Mouse (Mus musculus): ENCODE measurements around the gene Kif2a.
"Not testable (repeated sequence)": the region's sequence is repeated elsewhere in the genome, so short reads cannot be mapped to it uniquely, and the experiment has no call there.

Kif2a gene

GRCm38 (mm10) chr13:107022266-107023171 is 593 bp upstream of the Kif2a start:
- DNase-seq (ENCODE audit: low spot score in 2 of 2): peak; percentile 38 to 58

- no peak for DNase-seq (ENCODE audit: low spot score in 2 of 2)
These were observed 2.5 kb downstream of the Kif2a start for GRCm38 (mm10) chr13:107019443-107019842.

DNA sequence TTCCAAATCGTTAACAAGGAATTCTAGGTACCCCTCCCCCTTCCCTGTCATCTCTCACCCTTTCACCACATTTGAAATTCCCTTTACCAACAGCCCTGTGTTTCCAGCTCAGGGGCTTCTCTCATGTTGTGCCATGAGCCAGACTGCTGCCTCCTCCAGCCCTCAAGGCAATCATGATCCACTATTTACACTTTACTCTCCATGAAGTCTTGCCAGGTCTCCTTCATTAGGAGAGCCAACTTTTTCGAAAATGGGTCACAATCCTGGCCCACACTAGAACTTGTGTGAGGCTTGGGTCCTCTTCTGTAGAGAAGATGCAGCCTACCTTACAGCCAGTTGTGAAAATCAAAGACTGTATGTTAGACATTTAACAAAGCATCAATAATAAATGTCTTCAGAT is 8.0 kb downstream of the Kif2a start:
- no peak for DNase-seq (ENCODE audit: low spot score in 2 of 2)

- DNase-seq (ENCODE audit: low spot score in 2 of 2): no peak
These were observed 10.3 kb downstream of the Kif2a start for GRCm38 (mm10) chr13:107011618-107012017.

DNA sequence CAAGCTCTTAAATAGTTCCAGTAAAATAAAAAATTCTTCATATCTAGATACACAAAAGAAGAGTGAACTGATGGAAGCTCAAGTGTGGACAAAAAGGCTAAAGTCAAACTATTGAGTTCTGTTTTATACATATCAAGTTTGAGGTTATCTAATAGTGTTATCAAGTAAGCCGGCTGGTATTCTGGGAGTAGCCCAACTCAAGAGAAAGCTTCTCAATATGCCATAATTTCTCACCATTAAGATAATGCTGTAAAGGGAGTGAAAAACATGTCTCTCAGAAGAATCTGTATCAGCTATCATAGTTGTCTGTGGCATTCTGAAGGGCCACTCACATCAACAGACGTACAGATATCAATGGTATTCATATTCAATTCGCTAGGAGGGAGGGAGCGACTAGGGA is 13.8 kb downstream of the Kif2a start:
- DNase-seq (ENCODE audit: low spot score in 2 of 2): no peak

DNA sequence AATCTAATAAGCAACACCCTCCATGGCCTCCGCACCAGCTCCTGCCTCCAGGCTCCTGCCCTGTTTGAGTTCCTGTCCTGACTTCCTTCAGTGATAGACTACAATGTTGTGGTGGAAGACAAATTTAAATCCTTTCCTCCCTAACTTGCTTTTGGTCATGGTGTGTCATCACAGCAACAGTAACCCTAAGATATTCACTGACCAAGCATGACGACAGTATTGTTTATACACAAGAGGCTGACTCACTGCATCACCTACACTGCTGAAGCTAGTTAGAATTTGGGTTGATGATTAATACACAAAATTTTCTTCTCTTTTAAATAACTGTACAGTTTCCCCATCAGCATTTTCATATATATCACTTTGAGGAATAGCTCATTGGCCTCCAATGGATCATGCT is 18.7 kb downstream of the Kif2a start:
- DNase-seq (ENCODE audit: low spot score in 2 of 2): no peak

DNA sequence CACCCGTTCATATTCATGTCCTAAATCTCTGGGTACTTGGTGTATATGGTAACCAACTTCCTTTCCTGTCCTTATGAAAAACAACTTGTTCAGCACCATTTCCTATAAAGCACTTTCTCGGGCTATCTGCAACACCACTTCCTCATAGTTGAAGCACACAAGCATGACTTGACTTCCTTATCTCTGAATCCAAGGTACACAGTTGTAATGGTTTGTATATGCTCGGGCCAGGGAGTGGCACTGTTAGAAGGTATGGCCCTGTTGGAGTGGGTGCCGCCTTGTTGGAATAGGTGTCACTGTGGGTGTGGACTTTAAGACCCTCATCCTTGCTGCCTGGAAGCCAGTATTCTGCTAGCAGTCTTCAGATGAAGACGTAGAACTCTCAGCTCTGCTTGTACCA is 23.3 kb downstream of the Kif2a start:
- peak; percentile 16 to 36 for DNase-seq (ENCODE audit: low spot score in 2 of 2)

DNA sequence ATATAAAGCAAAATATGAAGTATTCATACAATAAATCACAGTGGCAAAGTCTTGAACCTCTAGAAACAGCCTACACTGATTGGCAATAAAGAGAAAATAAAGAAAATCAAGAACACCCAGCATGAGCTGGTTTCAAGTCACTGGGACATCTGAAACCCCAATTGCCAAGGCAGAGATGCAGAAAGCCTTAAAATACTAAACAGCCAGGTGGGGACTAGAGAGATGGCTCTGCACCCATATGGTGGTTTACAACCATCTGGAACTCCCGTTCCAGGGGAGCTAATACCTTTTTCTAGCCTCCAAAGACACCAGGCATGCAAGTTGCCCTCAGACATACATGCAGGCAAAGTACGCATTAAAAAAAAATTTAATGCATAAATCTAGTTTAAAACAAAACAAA is 23.9 kb downstream of the Kif2a start:
- no peak for DNase-seq (ENCODE audit: low spot score in 2 of 2)

DNA sequence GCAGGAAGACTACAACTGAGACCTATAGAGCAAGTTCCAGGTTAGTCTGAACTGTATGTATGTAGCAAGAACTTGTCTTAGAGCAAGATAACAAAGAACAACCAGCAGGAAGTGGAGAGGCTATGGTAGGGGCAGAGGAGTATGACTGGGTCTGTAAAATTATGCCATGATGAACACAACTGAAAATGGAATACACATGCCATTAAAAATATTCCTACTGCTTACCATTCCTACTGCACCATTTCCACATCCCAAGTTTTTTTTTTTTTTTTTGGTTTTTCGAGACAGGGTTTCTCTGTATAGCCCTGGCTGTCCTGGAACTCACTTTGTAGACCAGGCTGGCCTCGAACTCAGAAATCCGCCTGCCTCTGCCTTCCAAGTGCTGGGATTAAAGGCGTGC is 24.4 kb downstream of the Kif2a start:
- not testable (repeated sequence) for DNase-seq (ENCODE audit: low spot score in 2 of 2)

- DNase-seq (ENCODE audit: low spot score in 2 of 2): no peak
These were observed 25.0 kb downstream of the Kif2a start for GRCm38 (mm10) chr13:106996891-106997290.

DNA sequence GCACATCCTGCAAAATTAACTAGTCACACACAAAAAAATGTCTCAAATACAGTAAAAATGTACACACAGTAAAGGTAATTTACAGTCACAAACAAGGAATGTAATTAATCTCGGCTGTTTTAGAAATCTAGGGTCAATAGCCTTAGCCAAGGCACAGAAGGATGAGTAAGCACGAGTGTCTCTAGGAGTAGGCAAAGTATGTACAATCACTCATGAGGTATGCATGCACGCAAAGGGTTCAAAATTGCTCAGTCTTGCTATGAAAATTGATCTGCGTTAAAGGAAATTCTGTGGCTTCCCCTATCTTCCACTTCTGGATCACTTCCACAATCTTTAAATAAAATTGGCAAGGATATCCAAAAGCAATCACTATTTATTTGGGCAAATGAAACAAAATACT is 60.4 kb downstream of the Kif2a start:
- no peak for DNase-seq (ENCODE audit: low spot score in 2 of 2)

GRCm38 (mm10) chr13:106960557-106960956 is 61.4 kb downstream of the Kif2a start:
- DNase-seq (ENCODE audit: low spot score in 2 of 2): no peak

DNA sequence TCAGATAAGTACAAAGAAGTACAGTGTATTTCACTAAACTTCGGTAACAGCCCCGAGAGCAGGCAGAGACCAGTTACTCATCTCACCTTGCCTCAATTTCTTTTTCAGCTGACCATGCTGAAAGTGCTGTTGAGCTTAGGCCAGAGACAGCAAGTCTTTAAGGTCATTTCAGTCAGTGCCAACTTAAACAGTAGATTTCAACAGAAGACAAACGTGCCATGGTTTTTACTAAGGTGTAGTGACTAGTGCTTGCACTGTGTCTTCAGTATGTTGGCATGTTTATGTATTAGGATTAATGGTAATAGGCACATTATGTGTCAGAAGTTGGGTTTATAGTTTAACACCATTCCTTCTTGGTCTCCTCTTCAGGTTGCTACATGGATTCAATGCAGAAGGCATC is 63.6 kb downstream of the Kif2a start:
- no peak for DNase-seq (ENCODE audit: low spot score in 2 of 2)

DNA sequence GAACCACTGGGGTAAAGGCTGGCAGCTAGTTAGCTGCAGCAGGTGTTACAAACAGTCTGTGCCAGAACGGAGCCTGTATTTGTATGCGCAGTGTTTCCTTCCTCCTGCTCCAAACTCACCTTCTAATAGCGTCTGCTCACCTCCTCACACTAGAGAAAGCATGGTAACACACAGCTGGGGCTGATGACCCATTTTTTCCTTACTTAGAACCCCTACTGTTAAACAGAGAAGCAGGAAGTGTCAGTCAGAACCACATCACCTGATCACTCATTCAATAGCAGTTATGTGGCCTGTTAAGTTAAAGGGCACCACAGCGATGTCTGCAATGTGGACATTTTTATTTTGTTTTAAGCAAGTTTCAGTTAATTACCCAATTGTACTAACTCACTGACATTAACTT is 64.4 kb downstream of the Kif2a start:
- DNase-seq (ENCODE audit: low spot score in 2 of 2): no peak

DNA sequence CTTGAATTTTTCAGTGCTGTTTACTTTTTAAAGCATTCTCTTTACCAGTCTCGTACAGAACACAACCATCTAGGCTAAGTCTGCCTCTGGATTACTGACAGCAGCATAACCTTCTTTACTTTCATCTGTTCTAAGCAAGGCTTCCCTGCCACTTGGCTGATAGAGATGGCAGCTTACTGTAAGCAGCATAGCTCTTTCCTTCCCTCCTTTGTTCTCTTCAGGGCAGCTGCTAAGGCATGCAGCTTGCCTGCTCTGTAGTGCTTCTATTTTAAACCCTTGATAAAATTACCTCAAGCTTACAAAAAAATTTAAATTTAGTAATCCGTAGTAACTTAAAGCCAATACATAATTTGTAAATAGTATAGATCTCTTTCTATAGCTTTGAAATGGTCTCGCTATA is 67.0 kb downstream of the Kif2a start:
- no peak for DNase-seq (ENCODE audit: low spot score in 2 of 2)

- DNase-seq (ENCODE audit: low spot score in 2 of 2): no peak
These were observed 74.3 kb downstream of the Kif2a start for GRCm38 (mm10) chr13:106947583-106947982.

DNA sequence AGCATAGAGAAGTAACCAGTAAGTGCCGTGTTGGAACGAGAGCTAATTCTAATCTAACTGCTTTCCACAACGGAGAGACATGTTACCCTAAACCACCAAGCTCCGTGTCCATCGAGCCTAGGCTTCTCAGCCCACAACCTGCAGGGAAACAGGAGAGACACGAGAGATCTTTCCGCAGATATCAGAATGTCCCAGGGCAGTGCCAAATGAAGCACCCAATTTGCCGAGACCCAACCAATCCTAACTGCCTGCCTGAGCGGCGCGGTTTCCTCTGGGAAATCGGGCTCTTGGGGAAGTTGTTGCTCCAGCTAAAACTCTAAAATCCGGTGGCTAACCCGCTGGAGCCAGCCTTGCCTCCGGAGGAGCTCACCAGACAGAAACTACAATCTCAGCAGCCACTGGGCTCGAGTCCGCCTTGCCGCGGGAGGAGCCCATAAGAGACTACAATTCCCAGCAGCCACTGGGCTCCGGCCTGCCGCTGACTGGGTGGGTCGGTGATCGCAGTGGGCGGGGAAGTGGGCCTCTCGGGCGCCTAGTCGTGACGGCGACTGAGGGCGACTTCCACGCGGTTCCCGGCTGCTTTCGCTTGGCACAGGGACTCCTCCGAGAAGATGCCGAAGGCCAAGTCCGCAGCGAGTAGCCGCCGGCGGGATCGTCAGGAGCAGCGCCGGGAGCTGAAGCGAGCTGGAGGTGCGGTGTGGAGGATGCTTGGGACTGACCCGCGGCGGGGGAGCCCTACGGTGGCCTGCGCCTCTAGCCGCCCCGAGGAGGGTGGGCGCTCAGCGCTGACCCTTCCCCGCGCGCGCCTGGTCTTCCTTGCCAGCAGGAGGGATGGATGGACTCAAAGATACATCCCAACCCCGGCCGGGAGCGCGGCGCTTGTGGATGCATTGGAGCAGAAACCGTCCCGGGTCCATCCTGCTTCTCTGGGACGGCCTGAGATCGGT is 75.1 kb downstream of the Kif2a start, which contains the start of gene Dimt1:
TSS of gene Dimt1 (plus strand) at position 534 of the 947 bp plus-strand sequence.
- peak; percentile 85 to 91 for DNase-seq (ENCODE audit: low spot score in 2 of 2)

DNA sequence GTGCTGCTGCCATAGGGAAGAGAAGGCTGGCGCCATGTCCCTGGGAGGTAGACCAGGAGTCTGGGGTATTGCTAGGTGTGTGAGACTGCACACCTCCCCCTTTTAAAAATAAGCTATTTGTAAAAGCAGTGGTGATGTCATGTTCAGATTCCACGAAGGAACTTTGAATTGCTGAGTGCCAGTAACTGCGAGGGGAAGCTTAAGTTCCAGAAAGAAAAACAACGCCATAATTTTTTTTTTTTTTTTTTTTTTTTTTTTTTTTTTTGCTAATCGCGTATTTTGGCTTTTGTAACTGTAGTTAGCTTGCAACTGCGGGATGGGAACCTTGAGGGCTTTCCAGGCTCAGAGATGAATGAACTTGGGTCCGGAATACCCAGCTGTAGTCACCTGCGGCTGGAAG is 76.4 kb downstream of the Kif2a start:
- DNase-seq (ENCODE audit: low spot score in 2 of 2): no peak

- no peak for DNase-seq (ENCODE audit: low spot score in 2 of 2)
These were observed 79.2 kb downstream of the Kif2a start for GRCm38 (mm10) chr13:106942721-106943120.

- no peak for DNase-seq (ENCODE audit: low spot score in 2 of 2)
These were observed 80.5 kb downstream of the Kif2a start for GRCm38 (mm10) chr13:106941211-106941976.

GRCm38 (mm10) chr13:106937138-106937472 is 84.8 kb downstream of the Kif2a start:
- DNase-seq (ENCODE audit: low spot score in 2 of 2): no peak
